Mouse (Mus musculus) ES-Bruce4 (cell line): ENCODE data around the gene Psmc3ip.

Experiments
- CTCF ChIP-seq: IDR thresholded peaks from one replicate; pipeline ENCODE4 v1.8.1; 2011; ENCODE audit warnings: low read depth, low read length
- POLR2A ChIP-seq: IDR thresholded peaks from one replicate; pipeline ENCODE4 v1.8.1; 2011; ENCODE audit warnings: low read length; ENCODE audit not compliant: insufficient read depth

DNA sequence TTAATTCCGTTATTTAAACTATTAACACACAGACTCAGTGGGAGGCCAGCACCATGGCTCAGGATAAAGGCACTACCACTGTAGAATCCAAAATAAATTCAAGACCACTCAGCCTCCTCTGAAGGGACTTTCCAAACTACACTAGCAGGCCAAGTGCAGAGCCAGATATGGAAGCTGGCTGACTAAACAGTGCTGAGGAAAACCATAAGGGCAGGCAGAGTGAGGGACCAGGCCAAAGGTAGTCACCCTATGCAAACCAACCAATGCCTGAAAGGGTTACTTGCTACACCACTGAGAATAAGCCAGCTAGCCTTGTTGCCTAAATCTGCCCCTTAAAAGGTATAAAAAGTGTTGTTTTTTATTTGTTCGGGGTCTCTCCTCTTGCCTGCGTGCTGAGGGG, 16.9 kb upstream of the Psmc3ip start:
- TF ChIP-seq POLR2A (no peak), CTCF (no peak)
